Mouse (Mus musculus) E14TG2a.4 (cell line): Measurements from ENCODE around the gene Cfap161.

Source experiments
- CTCF ChIP-seq: conservative IDR thresholded peaks from 2 replicates; pipeline ENCODE4 v1.5.1; 2014; ENCODE audit warnings: low read length
- NANOG ChIP-seq: IDR thresholded peaks from 2 replicates; pipeline ENCODE4 v1.6.1; 2014; ENCODE audit warnings: borderline replicate concordance, low read length, mixed read lengths
- POU5F1 ChIP-seq: IDR thresholded peaks from 2 replicates; pipeline ENCODE4 v1.6.1; 2014; ENCODE audit warnings: low read length, borderline replicate concordance

- no peak for TF ChIP-seq CTCF
- TF ChIP-seq NANOG, result no peak
- TF ChIP-seq POU5F1, result no peak
These were observed 52.0 kb downstream of the Cfap161 start for GRCm38 (mm10) chr7:83742690-83743089.
